Mouse (Mus musculus) liver, adult 2 months (tissue): Measurements from ENCODE around the gene Lcorl. TPM values are rescaled to one million over a fixed set of nuclear protein-coding genes. Genes with fewer than 3 reads are reported as not detected.

ENCODE experiments used
- DNase-seq: peaks from one replicate; pipeline ENCODE4 v3.0.0-alpha.2; 2011; ENCODE audit warnings: low read depth, low spot score; ENCODE audit errors: extremely low read depth
- H3K27ac ChIP-seq: fragments of 200-500 bp; replicated peaks from 2 replicates; pipeline ENCODE4 v1.5.1; 2012; ENCODE audit warnings: low read depth, mild to moderate bottlenecking, control low read depth, inconsistent platforms, low read length; ENCODE audit not compliant: insufficient read depth
- H3K27me3 ChIP-seq: fragments of 200-500 bp; 2 replicates; pipeline ENCODE4 v1.6.1; 2012; ENCODE audit warnings: mild to moderate bottlenecking, moderate library complexity, low read length, inconsistent platforms; ENCODE audit not compliant: control insufficient read depth, insufficient read depth
- H3K36me3 ChIP-seq: fragments of 200-500 bp; 2 replicates; pipeline ENCODE4 v1.6.1; 2012; ENCODE audit warnings: low read length, inconsistent platforms; ENCODE audit not compliant: control insufficient read depth, insufficient read depth
- H3K4me1 ChIP-seq: fragments of 200-500 bp; 2 replicates; pipeline ENCODE4 v1.6.1; 2011; ENCODE audit warnings: low read length; ENCODE audit not compliant: control insufficient read depth, insufficient read depth
- H3K4me3 ChIP-seq: fragments of 200-500 bp; 2 replicates; pipeline ENCODE4 v1.5.1; 2011; ENCODE audit warnings: low read depth, mild to moderate bottlenecking, control low read depth, low read length, moderate library complexity; ENCODE audit not compliant: insufficient read depth
- H3K79me2 ChIP-seq: fragments of 200-500 bp; 2 replicates; pipeline ENCODE4 v1.6.1; 2012; ENCODE audit warnings: inconsistent platforms, mild to moderate bottlenecking, low read length, moderate library complexity; ENCODE audit not compliant: control insufficient read depth, insufficient read depth
- H3K9ac ChIP-seq: fragments of 200-500 bp; 2 replicates; pipeline ENCODE4 v1.6.1; 2012; ENCODE audit warnings: low read depth, mild to moderate bottlenecking, control low read depth, inconsistent platforms, low read length
- CTCF ChIP-seq: fragments of 200-500 bp; IDR thresholded peaks from 2 replicates; pipeline ENCODE4 v1.5.1; 2011; ENCODE audit warnings: low read depth, low read length, control low read depth
- POLR2A ChIP-seq: fragments of 200-500 bp; IDR thresholded peaks from 2 replicates; pipeline ENCODE4 v1.6.1; 2011; ENCODE audit warnings: low read length, control low read depth; ENCODE audit not compliant: insufficient read depth; ENCODE audit errors: extremely low read depth
- WGBS: fragments of 180-500 bp; shearing (Covaris S2); methylation state at CpG from one replicate; pipeline ENCODE4 v1.1.7; 2018; 5-methylcytosine and 5-hydroxymethylcytosine counted together
- polyA plus RNA-seq: library from polyadenylated mRNA; depleted of rRNA; stranded (reverse); fragments of >200 nt; gene quantifications from 2 replicates; pipeline ENCODE4 v1.2.3, GENCODE M21; 2012; rRNA removed
- total RNA-seq: library from RNA; depleted of rRNA; stranded (reverse); fragments of >200 nt; gene quantifications from 2 replicates; pipeline ENCODE4 v1.2.3, GENCODE M21; 2014; rRNA removed

Lcorl gene
- total RNA-seq (11.5 TPM in 2 replicates), polyA plus RNA-seq (1.7 and 4.3 TPM in 2 replicates)

- H3K27me3 ChIP-seq, result no peaks in the 10 kb centered on the region
- WGBS, result under 1% methylated on average over 66 of the region's 79 CpGs
- DNase-seq, result peak; percentile 92
- H3K79me2 ChIP-seq, result no peaks in the 10 kb centered on the region; the same call in 1 of the 2 replicates
- peak within 1 kb of the TSS; percentile 85 for H3K27ac ChIP-seq
- H3K4me1 ChIP-seq, result peaks cover 2% of the 10 kb centered on the region; the same call in 1 of the 2 replicates
- no peak for TF ChIP-seq CTCF
- peak; percentile 67; the same call in 1 of the 2 replicates for TF ChIP-seq POLR2A
- H3K4me3 ChIP-seq, result peak within 1 kb of the TSS; percentile 87
- peak within 1 kb of the TSS; percentile 97 for H3K9ac ChIP-seq
- no peaks in the 10 kb centered on the region for H3K36me3 ChIP-seq
Observed at GRCm38 (mm10) chr5:45857254-45858011, at the start of gene Lcorl. TSS of gene Lcorl (minus strand) at chr5:45857615.

GRCm38 (mm10) chr5:45904683-45905082, 47.3 kb upstream of the Lcorl start:
- peak; percentile 80 for DNase-seq
- 89% methylated on average over 2 of the region's 2 CpGs for WGBS
- TF ChIP-seq CTCF (no peak), POLR2A (no peak)
- H3K9ac ChIP-seq, result no peak overlapping the region
- H3K79me2 ChIP-seq, result no peaks in the 10 kb centered on the region
- peaks cover 10% of the 10 kb centered on the region for H3K4me1 ChIP-seq
- H3K27me3 ChIP-seq, result no peaks in the 10 kb centered on the region
- peak overlapping the region; percentile 55 for H3K27ac ChIP-seq
- H3K4me3 ChIP-seq, result no peak overlapping the region
- no peaks in the 10 kb centered on the region for H3K36me3 ChIP-seq

GRCm38 (mm10) chr5:45903246-45903645, 45.8 kb upstream of the Lcorl start:
- Histone ChIP-seq H3K27ac (no peak overlapping the region), H3K9ac (no peak overlapping the region), H3K27me3 (no peaks in the 10 kb centered on the region), H3K4me1 (peaks cover 10% of the 10 kb centered on the region), H3K36me3 (no peaks in the 10 kb centered on the region), H3K79me2 (no peaks in the 10 kb centered on the region), H3K4me3 (no peak overlapping the region)
- WGBS, result 24% methylated on average over 3 of the region's 3 CpGs
- no peak for TF ChIP-seq POLR2A
- no peak for TF ChIP-seq CTCF
- peak; percentile 75 for DNase-seq

GRCm38 (mm10) chr5:45895362-45895761, 37.9 kb upstream of the Lcorl start:
- 83% methylated on average over 1 of the region's 1 CpGs for WGBS
- no peak overlapping the region for H3K4me3 ChIP-seq
- H3K27ac ChIP-seq, result no peak overlapping the region
- no peaks in the 10 kb centered on the region for H3K4me1 ChIP-seq
- TF ChIP-seq POLR2A (no peak), CTCF (no peak)
- H3K9ac ChIP-seq, result no peak overlapping the region
- no peak for DNase-seq
- no peaks in the 10 kb centered on the region for H3K36me3 ChIP-seq
- no peaks in the 10 kb centered on the region for H3K27me3 ChIP-seq
- H3K79me2 ChIP-seq, result no peaks in the 10 kb centered on the region

- 63% methylated on average over 3 of the region's 3 CpGs for WGBS
- H3K4me1 ChIP-seq, result no peaks in the 10 kb centered on the region
- H3K9ac ChIP-seq, result no peak overlapping the region
- H3K27ac ChIP-seq, result no peak overlapping the region
- H3K79me2 ChIP-seq, result no peaks in the 10 kb centered on the region
- TF ChIP-seq CTCF, result no peak
- TF ChIP-seq POLR2A, result no peak
- H3K36me3 ChIP-seq, result no peaks in the 10 kb centered on the region
- no peak overlapping the region for H3K4me3 ChIP-seq
- DNase-seq, result no peak
- no peaks in the 10 kb centered on the region for H3K27me3 ChIP-seq
Observed at GRCm38 (mm10) chr5:45893696-45894095, 36.3 kb upstream of the Lcorl start.

GRCm38 (mm10) chr5:45876328-45876727, 18.9 kb upstream of the Lcorl start:
- no peak overlapping the region for H3K27ac ChIP-seq
- 96% methylated on average over 1 of the region's 1 CpGs for WGBS
- no peaks in the 10 kb centered on the region for H3K79me2 ChIP-seq
- no peaks in the 10 kb centered on the region for H3K4me1 ChIP-seq
- H3K36me3 ChIP-seq, result no peaks in the 10 kb centered on the region
- no peak overlapping the region for H3K9ac ChIP-seq
- no peak for TF ChIP-seq POLR2A
- TF ChIP-seq CTCF, result no peak
- no peak for DNase-seq
- H3K4me3 ChIP-seq, result no peak overlapping the region
- no peaks in the 10 kb centered on the region for H3K27me3 ChIP-seq
